Mouse (Mus musculus): Measurements from ENCODE around the gene Gm20896. TPM values are rescaled to one million over a fixed set of nuclear protein-coding genes. Genes with fewer than 3 reads are reported as not detected.
"Not testable (repeated sequence)": the region's sequence is repeated elsewhere in the genome, so short reads cannot be mapped to it uniquely, and the experiment has no call there.

Gm20896 gene
- total RNA-seq (2021), result not detected

DNA sequence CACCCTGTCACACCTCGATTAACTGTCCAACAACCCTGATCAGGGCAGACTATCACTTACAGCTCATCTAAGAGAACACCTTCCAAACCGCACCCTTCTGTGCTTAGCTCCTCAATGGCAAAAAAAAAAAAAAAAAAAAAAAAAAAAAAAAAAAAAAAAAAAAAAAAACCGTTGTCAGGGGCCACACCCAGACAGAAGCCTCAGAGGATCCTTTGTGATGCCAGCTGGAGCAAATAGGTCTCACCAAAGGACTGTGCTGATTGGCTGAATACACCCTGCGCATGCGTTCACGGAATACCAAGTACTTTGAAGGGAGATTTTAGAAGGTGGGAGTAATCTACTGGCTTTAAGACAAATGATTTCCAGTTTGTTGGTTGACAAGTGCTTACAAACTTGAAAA, at the start of gene Gm20896:
Gm20896 (minus strand) TSS at position 101 of the 400 bp plus-strand sequence.
- not testable (repeated sequence) for DNase-seq (ENCODE audit: extremely low spot score in 1 of 2, low spot score in 1 of 2)
